Mouse (Mus musculus): Measurements from ENCODE around the gene 6030445D17Rik. TPM values are rescaled to one million over a fixed set of nuclear protein-coding genes. Genes with fewer than 3 reads are reported as not detected.

The 6030445D17Rik gene
- polyA plus RNA-seq, 1 experiment from 2014 or later = 0.13 TPM

GRCm38 (mm10) chr4:136505426-136506215 is 43.6 kb downstream of the 6030445D17Rik start:
- ATAC-seq (ENCODE audit: insufficient read depth, low FRiP score, low TSS enrichment) = no peak

GRCm38 (mm10) chr4:136509857-136510256 is 47.8 kb downstream of the 6030445D17Rik start:
- ATAC-seq (ENCODE audit: insufficient read depth, low FRiP score, low TSS enrichment) = no peak
- no peaks in the 10 kb centered on the region for H3K4me1 ChIP-seq (ENCODE audit: control insufficient read depth, insufficient read depth, low read length)
- no peak overlapping the region for H3K4me2 ChIP-seq (ENCODE audit: low read depth)
- H3K27ac ChIP-seq (ENCODE audit: low read depth, low read length) = no peak overlapping the region
- H3K9ac ChIP-seq (ENCODE audit: low read length) = no peak overlapping the region
- H3K9me3 ChIP-seq (ENCODE audit: control insufficient read depth, low read length) = no peaks in the 10 kb centered on the region
- H3K4me3 ChIP-seq (ENCODE audit: low read depth, low read length) = no peak overlapping the region
- no peaks in the 10 kb centered on the region for H3K36me3 ChIP-seq (ENCODE audit: control insufficient read depth, insufficient read depth, low read length)
- DNase-seq (ENCODE audit: low spot score) = no peak
- 73% methylated on average over 1 of the region's 1 CpGs for WGBS
- no peaks in the 10 kb centered on the region for H3K27me3 ChIP-seq (ENCODE audit: control insufficient read depth, insufficient read depth, low read length)

More at GRCm38 (mm10) chr4:136505426-136506215, 43.6 kb downstream of the 6030445D17Rik start:
- Histone ChIP-seq H3K4me1 (ENCODE audit: control insufficient read depth, insufficient read depth, low read length) (no peaks in the 10 kb centered on the region), H3K9me3 (ENCODE audit: control insufficient read depth, low read length) (no peaks in the 10 kb centered on the region), H3K27me3 (ENCODE audit: control insufficient read depth, insufficient read depth, low read length) (no peaks in the 10 kb centered on the region), H3K4me3 (ENCODE audit: low read depth, low read length) (no peak overlapping the region), H3K36me3 (ENCODE audit: control insufficient read depth, insufficient read depth, low read length) (no peaks in the 10 kb centered on the region), H3K9ac (ENCODE audit: low read length) (no peak overlapping the region), H3K4me2 (ENCODE audit: low read depth) (no peak overlapping the region), H3K27ac (ENCODE audit: low read depth, low read length) (no peak overlapping the region)
- WGBS = 53% methylated on average over 2 of the region's 2 CpGs
- DNase-seq (ENCODE audit: low spot score) = no peak

- 73% methylated on average over 4 of the region's 4 CpGs for WGBS
- no peaks in the 10 kb centered on the region for H3K27me3 ChIP-seq (ENCODE audit: control insufficient read depth, insufficient read depth, low read length)
- ATAC-seq (ENCODE audit: insufficient read depth, low FRiP score, low TSS enrichment) = no peak
- H3K9me3 ChIP-seq (ENCODE audit: control insufficient read depth, low read length) = no peaks in the 10 kb centered on the region
- H3K27ac ChIP-seq (ENCODE audit: low read depth, low read length) = no peak overlapping the region
- no peaks in the 10 kb centered on the region for H3K36me3 ChIP-seq (ENCODE audit: control insufficient read depth, insufficient read depth, low read length)
- no peak overlapping the region for H3K4me2 ChIP-seq (ENCODE audit: low read depth)
- H3K4me1 ChIP-seq (ENCODE audit: control insufficient read depth, insufficient read depth, low read length) = no peaks in the 10 kb centered on the region
- no peak for DNase-seq (ENCODE audit: low spot score)
- no peak overlapping the region for H3K9ac ChIP-seq (ENCODE audit: low read length)
- no peak overlapping the region for H3K4me3 ChIP-seq (ENCODE audit: low read depth, low read length)
Measured at GRCm38 (mm10) chr4:136511708-136512107, 49.7 kb downstream of the 6030445D17Rik start.

GRCm38 (mm10) chr4:136512905-136513304 is 50.9 kb downstream of the 6030445D17Rik start:
- ATAC-seq (ENCODE audit: insufficient read depth, low FRiP score, low TSS enrichment) = no peak
- no peak overlapping the region for H3K27ac ChIP-seq (ENCODE audit: low read depth, low read length)
- DNase-seq (ENCODE audit: low spot score) = no peak
- no peaks in the 10 kb centered on the region for H3K9me3 ChIP-seq (ENCODE audit: control insufficient read depth, low read length)
- no peak overlapping the region for H3K4me2 ChIP-seq (ENCODE audit: low read depth)
- no peaks in the 10 kb centered on the region for H3K36me3 ChIP-seq (ENCODE audit: control insufficient read depth, insufficient read depth, low read length)
- no peaks in the 10 kb centered on the region for H3K4me1 ChIP-seq (ENCODE audit: control insufficient read depth, insufficient read depth, low read length)
- H3K27me3 ChIP-seq (ENCODE audit: control insufficient read depth, insufficient read depth, low read length) = no peaks in the 10 kb centered on the region
- no peak overlapping the region for H3K9ac ChIP-seq (ENCODE audit: low read length)
- no peak overlapping the region for H3K4me3 ChIP-seq (ENCODE audit: low read depth, low read length)

Other genes with a start within 250 kb of the 6030445D17Rik start
- gene Tcea3, start 214.5 kb upstream of the 6030445D17Rik start, polyA plus RNA-seq (2014; fragmentation: Nextera tagmentation; extraction: Ambion mirVana) = 6.5 and 7.4 TPM in 2 replicates
- gene Zfp46, start 177.6 kb upstream of the 6030445D17Rik start, polyA plus RNA-seq (2014; fragmentation: Nextera tagmentation; extraction: Ambion mirVana) = 34.2 and 34.4 TPM in 2 replicates
- 183 and 184 TPM in 2 replicates for gene Hnrnpr, start 151.3 kb upstream of the 6030445D17Rik start, polyA plus RNA-seq (2014; fragmentation: Nextera tagmentation; extraction: Ambion mirVana)
- gene Htr1d, start 38.7 kb upstream of the 6030445D17Rik start, polyA plus RNA-seq (2014; fragmentation: Nextera tagmentation; extraction: Ambion mirVana) = 0.17 and 0.24 TPM in 2 replicates
- 79.9 and 95.7 TPM in 2 replicates for gene Luzp1, start 7.5 kb downstream of the 6030445D17Rik start, polyA plus RNA-seq (2014; fragmentation: Nextera tagmentation; extraction: Ambion mirVana)
- gene Kdm1a, start 140.5 kb downstream of the 6030445D17Rik start, polyA plus RNA-seq (2014; fragmentation: Nextera tagmentation; extraction: Ambion mirVana) = 101 and 102 TPM in 2 replicates
- gene Tex46, start 148.2 kb downstream of the 6030445D17Rik start, polyA plus RNA-seq (2014; fragmentation: Nextera tagmentation; extraction: Ambion mirVana) = not detected in 2 replicates
- not detected in 2 replicates for gene Lactbl1, start 160.4 kb downstream of the 6030445D17Rik start, polyA plus RNA-seq (2014; fragmentation: Nextera tagmentation; extraction: Ambion mirVana)